Mouse (Mus musculus) E14TG2a.4 (cell line): ENCODE data around the gene Gabarapl2.

Experiments used
- CTCF ChIP-seq: conservative IDR thresholded peaks from 2 replicates; pipeline ENCODE4 v1.5.1; 2014; ENCODE audit warnings: low read length
- NANOG ChIP-seq: IDR thresholded peaks from 2 replicates; pipeline ENCODE4 v1.6.1; 2014; ENCODE audit warnings: borderline replicate concordance, low read length, mixed read lengths
- POU5F1 ChIP-seq: IDR thresholded peaks from 2 replicates; pipeline ENCODE4 v1.6.1; 2014; ENCODE audit warnings: low read length, borderline replicate concordance

GRCm38 (mm10) chr8:111975706-111976105, 35.2 kb downstream of the Gabarapl2 start:
- TF ChIP-seq CTCF = no peak
- TF ChIP-seq NANOG = no peak
- no peak for TF ChIP-seq POU5F1
